Mouse (Mus musculus): Measurements from ENCODE around the gene Pde10a. TPM values are rescaled to one million over a fixed set of nuclear protein-coding genes. Genes with fewer than 3 reads are reported as not detected.

Pde10a gene
- total and polyA plus RNA-seq, 2 experiments from 2014 or later: 1.5 to 3.0 TPM

GRCm38 (mm10) chr17:9002438-9002837 is 477.3 kb downstream of the Pde10a start:
- Histone ChIP-seq H3K27ac (ENCODE audit: low read depth) (no peak overlapping the region), H3K36me3 (replicated peaks; ENCODE audit: control insufficient read depth, insufficient read depth, low read length) (no peaks in the 10 kb centered on the region), H3K9me3 (replicated peaks; ENCODE audit: control insufficient read depth, low read length) (no peaks in the 10 kb centered on the region), H3K4me1 (ENCODE audit: control insufficient read depth, insufficient read depth) (no peaks in the 10 kb centered on the region), H3K4me3 (ENCODE audit: low read depth, low read length) (no peak overlapping the region), H3K27me3 (ENCODE audit: control insufficient read depth, insufficient read depth, low read length) (no peaks in the 10 kb centered on the region), H3K4me2 (ENCODE audit: low read depth, low read length) (no peak overlapping the region), H3K9ac (replicated peaks; ENCODE audit: low read depth, low read length) (no peak overlapping the region)
- no peak for ATAC-seq (ENCODE audit: insufficient read depth, low read depth)
- TF ChIP-seq EP300 (IDR thresholded peaks at IDR 0.05; ENCODE audit: low read depth) (no peak), CTCF (IDR thresholded peaks at IDR 0.05; ENCODE audit: low read depth) (no peak)
- no peak for DNase-seq (ENCODE audit: low spot score)
- 61% methylated on average over 4 of the region's 4 CpGs for WGBS

- no peak for ATAC-seq (ENCODE audit: insufficient read depth, low read depth)
- no peaks in the 10 kb centered on the region for H3K27me3 ChIP-seq (ENCODE audit: control insufficient read depth, insufficient read depth, low read length)
Measured at GRCm38 (mm10) chr17:9004516-9004915, 479.3 kb downstream of the Pde10a start.

DNA sequence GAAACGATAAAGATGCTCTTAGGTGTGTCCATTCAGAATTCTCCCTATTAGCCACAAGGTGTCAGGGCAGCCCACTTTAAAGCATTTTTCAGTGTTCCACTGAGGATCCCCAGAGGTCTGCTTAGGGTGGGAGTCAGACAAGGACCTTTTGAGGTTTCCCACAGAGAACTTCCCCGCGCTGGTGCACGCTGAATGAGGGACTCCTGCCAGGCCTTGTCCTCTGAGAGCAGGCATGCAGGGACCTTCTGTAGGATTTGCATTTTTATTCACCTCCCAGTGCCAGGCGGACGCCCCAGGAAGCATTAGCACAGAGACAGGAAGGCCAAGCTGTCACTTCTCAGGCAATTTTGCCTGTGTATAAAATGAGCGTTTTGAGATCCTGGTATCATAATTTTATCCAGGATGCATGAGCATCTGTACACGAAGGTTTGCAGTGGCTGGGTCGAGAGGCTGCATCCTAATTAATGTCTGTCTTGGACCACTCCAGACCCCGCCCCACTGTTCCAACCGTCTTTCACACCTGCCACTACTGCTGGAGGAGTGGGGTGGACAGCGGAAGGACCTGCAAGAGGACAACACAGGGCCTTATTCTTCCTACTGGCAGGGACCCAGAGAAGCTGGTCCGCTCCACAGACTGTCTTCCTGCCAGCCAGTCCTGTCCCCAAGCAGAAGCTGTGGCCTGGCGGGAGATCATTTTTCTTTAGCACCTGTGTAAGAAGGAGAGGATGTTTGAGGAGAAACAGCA is 498.2 kb downstream of the Pde10a start:
- ATAC-seq (ENCODE audit: insufficient read depth, low read depth): no peak
- H3K9ac ChIP-seq (replicated peaks; ENCODE audit: low read depth, low read length): no peak overlapping the region

More at GRCm38 (mm10) chr17:9004516-9004915, 479.3 kb downstream of the Pde10a start:
- Histone ChIP-seq H3K27ac (ENCODE audit: low read depth) (no peak overlapping the region), H3K4me2 (ENCODE audit: low read depth, low read length) (no peak overlapping the region), H3K36me3 (replicated peaks; ENCODE audit: control insufficient read depth, insufficient read depth, low read length) (no peaks in the 10 kb centered on the region), H3K4me1 (ENCODE audit: control insufficient read depth, insufficient read depth) (no peaks in the 10 kb centered on the region), H3K4me3 (ENCODE audit: low read depth, low read length) (no peak overlapping the region), H3K9ac (replicated peaks; ENCODE audit: low read depth, low read length) (no peak overlapping the region), H3K9me3 (replicated peaks; ENCODE audit: control insufficient read depth, low read length) (no peaks in the 10 kb centered on the region)
- no peak for TF ChIP-seq EP300 (IDR thresholded peaks at IDR 0.05; ENCODE audit: low read depth)
- TF ChIP-seq CTCF (IDR thresholded peaks at IDR 0.05; ENCODE audit: low read depth): no peak
- WGBS: 63% methylated on average over 4 of the region's 4 CpGs
- DNase-seq (ENCODE audit: low spot score): no peak

GRCm38 (mm10) chr17:9030181-9030580 is 505.0 kb downstream of the Pde10a start:
- Histone ChIP-seq H3K4me3 (ENCODE audit: low read depth, low read length) (no peak overlapping the region), H3K4me1 (ENCODE audit: control insufficient read depth, insufficient read depth) (0 out of 2 replicates have a peak, but pooled peaks cover 4% of the 10 kb centered on the region), H3K36me3 (replicated peaks; ENCODE audit: control insufficient read depth, insufficient read depth, low read length) (no peaks in the 10 kb centered on the region), H3K4me2 (ENCODE audit: low read depth, low read length) (no peak overlapping the region), H3K27ac (ENCODE audit: low read depth) (no peak overlapping the region), H3K9me3 (replicated peaks; ENCODE audit: control insufficient read depth, low read length) (no peaks in the 10 kb centered on the region), H3K9ac (replicated peaks; ENCODE audit: low read depth, low read length) (no peak overlapping the region), H3K27me3 (ENCODE audit: control insufficient read depth, insufficient read depth, low read length) (0 out of 2 replicates have a peak, but pooled peaks cover 5% of the 10 kb centered on the region)
- ATAC-seq (ENCODE audit: insufficient read depth, low read depth) (no peak), DNase-seq (ENCODE audit: low spot score) (no peak)
- 46% methylated on average over 5 of the region's 5 CpGs for WGBS
- TF ChIP-seq EP300 (IDR thresholded peaks at IDR 0.05; ENCODE audit: low read depth): no peak
- TF ChIP-seq CTCF (IDR thresholded peaks at IDR 0.05; ENCODE audit: low read depth): no peak

More for the DNA sequence above, 498.2 kb downstream of the Pde10a start:
- Histone ChIP-seq H3K4me3 (ENCODE audit: low read depth, low read length) (no peak overlapping the region), H3K27ac (ENCODE audit: low read depth) (no peak overlapping the region), H3K27me3 (ENCODE audit: control insufficient read depth, insufficient read depth, low read length) (no peaks in the 10 kb centered on the region), H3K4me1 (ENCODE audit: control insufficient read depth, insufficient read depth) (no peaks in the 10 kb centered on the region), H3K4me2 (ENCODE audit: low read depth, low read length) (no peak overlapping the region), H3K9me3 (replicated peaks; ENCODE audit: control insufficient read depth, low read length) (peaks cover 5% of the 10 kb centered on the region; the same call in 1 of the 2 replicates), H3K36me3 (replicated peaks; ENCODE audit: control insufficient read depth, insufficient read depth, low read length) (no peaks in the 10 kb centered on the region)
- DNase-seq (ENCODE audit: low spot score): no peak
- WGBS: 30% methylated on average over 14 of the region's 14 CpGs
- TF ChIP-seq CTCF (IDR thresholded peaks at IDR 0.05; ENCODE audit: low read depth) (0 out of 2 replicates have a peak, but pooled peaks have one; percentile 7), EP300 (IDR thresholded peaks at IDR 0.05; ENCODE audit: low read depth) (no peak)

DNA sequence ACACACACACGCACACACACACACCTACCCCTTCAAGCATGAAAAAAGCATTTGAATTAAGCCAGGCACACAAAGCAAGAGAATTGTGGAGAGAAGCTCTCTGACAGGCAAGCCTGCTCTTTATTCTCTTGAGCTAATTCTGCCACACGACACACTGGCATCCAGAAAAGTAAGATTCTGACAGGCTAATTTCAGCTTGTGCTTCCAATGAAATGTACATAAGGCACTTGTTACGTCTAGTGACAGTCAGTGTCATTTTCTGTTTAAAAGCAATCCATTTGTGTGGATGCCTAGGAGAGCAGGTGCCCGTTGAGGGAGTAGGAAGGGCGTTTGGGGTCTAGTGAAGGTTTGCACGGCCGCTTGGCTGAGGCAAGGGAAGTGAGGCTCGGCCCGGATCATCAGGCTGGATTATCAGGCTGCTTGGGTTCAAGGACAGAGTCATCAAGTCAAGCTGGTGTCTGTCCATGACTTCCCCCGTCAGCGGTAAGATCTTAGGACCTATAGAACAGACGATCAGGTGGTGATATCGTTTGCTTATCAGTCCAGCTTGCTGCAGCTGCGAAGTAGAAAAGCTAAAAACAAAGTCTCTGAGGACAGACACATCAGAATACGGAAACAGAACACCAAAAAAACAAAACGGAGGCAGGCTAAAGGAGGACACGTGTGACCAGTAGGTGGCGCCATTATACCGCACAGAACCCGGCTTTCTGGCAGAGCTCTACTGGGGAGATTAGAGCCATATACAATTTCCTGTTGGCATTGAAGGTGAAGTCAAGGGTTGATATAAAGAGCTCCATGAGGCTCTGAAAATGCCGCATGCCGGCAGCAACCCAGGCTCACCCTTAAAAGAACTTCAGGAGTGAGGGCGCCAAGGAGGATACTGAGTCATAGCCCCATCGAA is 506.3 kb downstream of the Pde10a start:
- ATAC-seq (ENCODE audit: insufficient read depth, low read depth) (peak; percentile 90), DNase-seq (ENCODE audit: low spot score) (peak; percentile 69)
- no peak overlapping the region for H3K27ac ChIP-seq (ENCODE audit: low read depth)
- peak overlapping the region; percentile 22 for H3K4me3 ChIP-seq (ENCODE audit: low read depth, low read length)
- peak overlapping the region; percentile 48 for H3K4me2 ChIP-seq (ENCODE audit: low read depth, low read length)
- TF ChIP-seq EP300 (IDR thresholded peaks at IDR 0.05; ENCODE audit: low read depth): no peak
- peak; percentile 91 for TF ChIP-seq CTCF (IDR thresholded peaks at IDR 0.05; ENCODE audit: low read depth)
- H3K36me3 ChIP-seq (replicated peaks; ENCODE audit: control insufficient read depth, insufficient read depth, low read length): no peaks in the 10 kb centered on the region
- 9% methylated on average over 24 of the region's 24 CpGs for WGBS
- H3K4me1 ChIP-seq (ENCODE audit: control insufficient read depth, insufficient read depth): 0 out of 2 replicates have a peak, but pooled peaks cover 4% of the 10 kb centered on the region
- H3K9ac ChIP-seq (replicated peaks; ENCODE audit: low read depth, low read length): no peak overlapping the region
- peaks cover 6% of the 10 kb centered on the region; the same call in 1 of the 2 replicates for H3K27me3 ChIP-seq (ENCODE audit: control insufficient read depth, insufficient read depth, low read length)
- no peaks in the 10 kb centered on the region for H3K9me3 ChIP-seq (replicated peaks; ENCODE audit: control insufficient read depth, low read length)

Measured in heart, postnatal 0 days (tissue).